Mouse (Mus musculus): ENCODE results near the gene C2cd5.

The C2cd5 gene

GRCm38 (mm10) chr6:143130411-143130810 is 30.5 kb upstream of the C2cd5 start:
- no peak overlapping the region for H3K4me3 ChIP-seq (replicated peaks; ENCODE audit: low read length)
- H3K4me1 ChIP-seq (replicated peaks; ENCODE audit: low read depth, low read length): peaks cover 26% of the 10 kb centered on the region
- H3K27me3 ChIP-seq (ENCODE audit: insufficient read depth, low read length): no peaks in the 10 kb centered on the region
- no peaks in the 10 kb centered on the region for H3K36me3 ChIP-seq (ENCODE audit: insufficient read depth, low read length)
- H3K9me3 ChIP-seq (ENCODE audit: low read length): no peaks in the 10 kb centered on the region; the same call in 1 of the 2 replicates
- no peak for TF ChIP-seq NANOG (IDR thresholded peaks at IDR 0.05; ENCODE audit: borderline replicate concordance, low read length)

GRCm38 (mm10) chr6:143129952-143130351 is 30.0 kb upstream of the C2cd5 start:
- no peak for TF ChIP-seq POU5F1 (IDR thresholded peaks at IDR 0.05; ENCODE audit: borderline replicate concordance, low read length)
- no peak for TF ChIP-seq CTCF (conservative IDR thresholded peaks at IDR 0.05; ENCODE audit: low read length)
- no peak for TF ChIP-seq NANOG (IDR thresholded peaks at IDR 0.05; ENCODE audit: borderline replicate concordance, low read length)
- Histone ChIP-seq H3K36me3 (ENCODE audit: insufficient read depth, low read length) (no peaks in the 10 kb centered on the region), H3K4me3 (replicated peaks; ENCODE audit: low read length) (no peak overlapping the region), H3K27me3 (ENCODE audit: insufficient read depth, low read length) (no peaks in the 10 kb centered on the region), H3K4me1 (replicated peaks; ENCODE audit: low read depth, low read length) (peaks cover 22% of the 10 kb centered on the region), H3K9me3 (ENCODE audit: low read length) (no peaks in the 10 kb centered on the region; the same call in 1 of the 2 replicates)

GRCm38 (mm10) chr6:143129466-143129865 is 29.5 kb upstream of the C2cd5 start:
- H3K9me3 ChIP-seq (ENCODE audit: low read length): no peaks in the 10 kb centered on the region; the same call in 1 of the 2 replicates

GRCm38 (mm10) chr6:143125721-143126120 is 25.8 kb upstream of the C2cd5 start:
- no peaks in the 10 kb centered on the region for H3K36me3 ChIP-seq (ENCODE audit: insufficient read depth, low read length)
- H3K9me3 ChIP-seq (ENCODE audit: low read length): no peaks in the 10 kb centered on the region; the same call in 1 of the 2 replicates
- H3K27me3 ChIP-seq (ENCODE audit: insufficient read depth, low read length): no peaks in the 10 kb centered on the region
- no peak overlapping the region for H3K4me3 ChIP-seq (replicated peaks; ENCODE audit: low read length)
- peaks cover 13% of the 10 kb centered on the region for H3K4me1 ChIP-seq (replicated peaks; ENCODE audit: low read depth, low read length)
- no peak for TF ChIP-seq CTCF (conservative IDR thresholded peaks at IDR 0.05; ENCODE audit: low read length)
- TF ChIP-seq POU5F1 (IDR thresholded peaks at IDR 0.05; ENCODE audit: borderline replicate concordance, low read length): no peak
- no peak for TF ChIP-seq NANOG (IDR thresholded peaks at IDR 0.05; ENCODE audit: borderline replicate concordance, low read length)

More at GRCm38 (mm10) chr6:143129466-143129865, 29.5 kb upstream of the C2cd5 start:
- Histone ChIP-seq H3K36me3 (ENCODE audit: insufficient read depth, low read length) (no peaks in the 10 kb centered on the region), H3K4me1 (replicated peaks; ENCODE audit: low read depth, low read length) (peaks cover 18% of the 10 kb centered on the region), H3K27me3 (ENCODE audit: insufficient read depth, low read length) (no peaks in the 10 kb centered on the region), H3K4me3 (replicated peaks; ENCODE audit: low read length) (no peak overlapping the region)
- no peak for TF ChIP-seq NANOG (IDR thresholded peaks at IDR 0.05; ENCODE audit: borderline replicate concordance, low read length)
- TF ChIP-seq POU5F1 (IDR thresholded peaks at IDR 0.05; ENCODE audit: borderline replicate concordance, low read length): no peak
- TF ChIP-seq CTCF (conservative IDR thresholded peaks at IDR 0.05; ENCODE audit: low read length): no peak

GRCm38 (mm10) chr6:143119325-143119724 is 19.4 kb upstream of the C2cd5 start:
- no peak for TF ChIP-seq POU5F1 (IDR thresholded peaks at IDR 0.05; ENCODE audit: borderline replicate concordance, low read length)
- no peaks in the 10 kb centered on the region for H3K9me3 ChIP-seq (ENCODE audit: low read length)
- H3K36me3 ChIP-seq (ENCODE audit: insufficient read depth, low read length): no peaks in the 10 kb centered on the region
- peaks cover 10% of the 10 kb centered on the region for H3K27me3 ChIP-seq (ENCODE audit: insufficient read depth, low read length)
- H3K4me3 ChIP-seq (replicated peaks; ENCODE audit: low read length): no peak overlapping the region
- H3K4me1 ChIP-seq (replicated peaks; ENCODE audit: low read depth, low read length): peaks cover 47% of the 10 kb centered on the region

- peaks cover 58% of the 10 kb centered on the region for H3K4me1 ChIP-seq (replicated peaks; ENCODE audit: low read depth, low read length)
- peaks cover 10% of the 10 kb centered on the region for H3K27me3 ChIP-seq (ENCODE audit: insufficient read depth, low read length)
- peaks cover 7% of the 10 kb centered on the region; the same call in 1 of the 2 replicates for H3K36me3 ChIP-seq (ENCODE audit: insufficient read depth, low read length)
- H3K9me3 ChIP-seq (ENCODE audit: low read length): no peaks in the 10 kb centered on the region
- H3K4me3 ChIP-seq (replicated peaks; ENCODE audit: low read length): no peak overlapping the region
- peak; percentile 80 for TF ChIP-seq NANOG (IDR thresholded peaks at IDR 0.05; ENCODE audit: borderline replicate concordance, low read length)
- TF ChIP-seq POU5F1 (IDR thresholded peaks at IDR 0.05; ENCODE audit: borderline replicate concordance, low read length): no peak
Measured at GRCm38 (mm10) chr6:143116779-143117178, 16.8 kb upstream of the C2cd5 start.

GRCm38 (mm10) chr6:143115505-143115904 is 15.6 kb upstream of the C2cd5 start:
- Histone ChIP-seq H3K4me3 (replicated peaks; ENCODE audit: low read length) (no peak overlapping the region), H3K4me1 (replicated peaks; ENCODE audit: low read depth, low read length) (peaks cover 68% of the 10 kb centered on the region), H3K36me3 (ENCODE audit: insufficient read depth, low read length) (peaks cover 7% of the 10 kb centered on the region; the same call in 1 of the 2 replicates), H3K9me3 (ENCODE audit: low read length) (no peaks in the 10 kb centered on the region), H3K27me3 (ENCODE audit: insufficient read depth, low read length) (peaks cover 10% of the 10 kb centered on the region)
- TF ChIP-seq NANOG (IDR thresholded peaks at IDR 0.05; ENCODE audit: borderline replicate concordance, low read length): no peak
- no peak for TF ChIP-seq CTCF (conservative IDR thresholded peaks at IDR 0.05; ENCODE audit: low read length)
- TF ChIP-seq POU5F1 (IDR thresholded peaks at IDR 0.05; ENCODE audit: borderline replicate concordance, low read length): no peak

GRCm38 (mm10) chr6:143115011-143115445 is 15.1 kb upstream of the C2cd5 start:
- TF ChIP-seq POU5F1 (IDR thresholded peaks at IDR 0.05; ENCODE audit: borderline replicate concordance, low read length) (no peak), NANOG (IDR thresholded peaks at IDR 0.05; ENCODE audit: borderline replicate concordance, low read length) (no peak), CTCF (conservative IDR thresholded peaks at IDR 0.05; ENCODE audit: low read length) (no peak)
- peaks cover 73% of the 10 kb centered on the region for H3K4me1 ChIP-seq (replicated peaks; ENCODE audit: low read depth, low read length)
- peaks cover 7% of the 10 kb centered on the region; the same call in 1 of the 2 replicates for H3K36me3 ChIP-seq (ENCODE audit: insufficient read depth, low read length)
- H3K9me3 ChIP-seq (ENCODE audit: low read length): no peaks in the 10 kb centered on the region
- H3K4me3 ChIP-seq (replicated peaks; ENCODE audit: low read length): 0 out of 2 replicates have a peak overlapping the region, but pooled peaks have one; percentile 7
- H3K27me3 ChIP-seq (ENCODE audit: insufficient read depth, low read length): peaks cover 10% of the 10 kb centered on the region

- peaks cover 77% of the 10 kb centered on the region for H3K4me1 ChIP-seq (replicated peaks; ENCODE audit: low read depth, low read length)
- TF ChIP-seq POU5F1 (IDR thresholded peaks at IDR 0.05; ENCODE audit: borderline replicate concordance, low read length) (no peak), NANOG (IDR thresholded peaks at IDR 0.05; ENCODE audit: borderline replicate concordance, low read length) (peak; percentile 70)
- H3K27me3 ChIP-seq (ENCODE audit: insufficient read depth, low read length): peaks cover 5% of the 10 kb centered on the region
- H3K36me3 ChIP-seq (ENCODE audit: insufficient read depth, low read length): peaks cover 7% of the 10 kb centered on the region; the same call in 1 of the 2 replicates
- H3K4me3 ChIP-seq (replicated peaks; ENCODE audit: low read length): no peak overlapping the region
- no peaks in the 10 kb centered on the region for H3K9me3 ChIP-seq (ENCODE audit: low read length)
Measured at GRCm38 (mm10) chr6:143114556-143114955, 14.6 kb upstream of the C2cd5 start.
